Mouse (Mus musculus): ENCODE results near the gene Tcp11l1.

- no peak for TF ChIP-seq GATA1 (IDR thresholded peaks at IDR 0.05; ENCODE audit: borderline replicate concordance, low read length)
- no peak for TF ChIP-seq FLI1 (IDR thresholded peaks at IDR 0.05; ENCODE audit: low read length)
Measured at GRCm38 (mm10) chr2:104684771-104685170, 27.2 kb downstream of the Tcp11l1 start.

All from megakaryocyte, embryonic 14.5 days (primary cell).